Mouse (Mus musculus) heart, embryonic 11.5 days (tissue): ENCODE measurements at regions not wholly inside any gene's neighbourhood (a gene's known extent, or its start where the extent isn't known, plus 50 kb on each side); places are given as distances from the start of the nearest gene placed in this dataset.
"Not testable (repeated sequence)": the region's sequence is repeated elsewhere in the genome, so short reads cannot be mapped to it uniquely, and the experiment has no call there.

ENCODE experiments used
- ATAC-seq: fragments of 200-750 bp; cut with Nextera tagmentation; replicated peaks from 2 replicates; pipeline ENCODE4 v1.8.0; 2017; ENCODE audit warnings: moderate library complexity; ENCODE audit not compliant: insufficient number of reproducible peaks, low FRiP score, low TSS enrichment
- H3K27ac ChIP-seq: fragments of 300-500 bp; sonication (generic); 2 replicates; pipeline ENCODE4 v1.5.1; 2014; ENCODE audit warnings: mild to moderate bottlenecking, low read depth, low read length
- H3K27me3 ChIP-seq: fragments of 300-500 bp; sonication (generic); 2 replicates; pipeline ENCODE4 v1.6.1; 2014; ENCODE audit warnings: mild to moderate bottlenecking, low read length, mixed read lengths; ENCODE audit not compliant: control insufficient read depth, insufficient read depth
- H3K36me3 ChIP-seq: fragments of 300-500 bp; sonication (generic); 2 replicates; pipeline ENCODE4 v1.6.1; 2014; ENCODE audit warnings: mild to moderate bottlenecking, low read length, moderate library complexity, mixed read lengths; ENCODE audit not compliant: control insufficient read depth, insufficient read depth
- H3K4me1 ChIP-seq: fragments of 300-500 bp; sonication (generic); 2 replicates; pipeline ENCODE4 v1.6.1; 2014; ENCODE audit warnings: low read length; ENCODE audit not compliant: control insufficient read depth, insufficient read depth
- H3K4me2 ChIP-seq: fragments of 300-500 bp; sonication (generic); 2 replicates; pipeline ENCODE4 v1.6.1; 2014; ENCODE audit warnings: mild to moderate bottlenecking, moderate library complexity
- H3K4me3 ChIP-seq: fragments of 300-500 bp; sonication (generic); 2 replicates; pipeline ENCODE4 v1.5.1; 2014; ENCODE audit warnings: low read depth, low read length
- H3K9ac ChIP-seq: fragments of 300-500 bp; sonication (generic); 2 replicates; pipeline ENCODE4 v1.6.1; 2014; ENCODE audit warnings: mild to moderate bottlenecking, low read depth, low read length, moderate library complexity
- H3K9me3 ChIP-seq: fragments of 300-500 bp; sonication (generic); replicated peaks from 2 replicates; pipeline ENCODE4 v1.6.1; 2016; ENCODE audit warnings: low read length; ENCODE audit not compliant: control insufficient read depth
- WGBS: fragments of 180-500 bp; shearing (Covaris S2); extraction: QIAGEN DNeasy Blood & Tissue Kit; methylation state at CpG from one replicate; pipeline ENCODE4 v1.1.7; 2014; ENCODE audit not compliant: insufficient replicate concordance; 5-methylcytosine and 5-hydroxymethylcytosine counted together

GRCm38 (mm10) chr13:31050160-31050788, 76.3 kb downstream of the Gm5447 start:
- ATAC-seq: no peak
- no peak overlapping the region for H3K27ac ChIP-seq
- H3K9me3 ChIP-seq: no peaks in the 10 kb centered on the region
- no peaks in the 10 kb centered on the region for H3K4me1 ChIP-seq
- no peak overlapping the region for H3K4me3 ChIP-seq
- H3K36me3 ChIP-seq: no peaks in the 10 kb centered on the region
- WGBS: 73% methylated on average over 11 of the region's 11 CpGs
- no peak overlapping the region for H3K4me2 ChIP-seq
- no peak overlapping the region for H3K9ac ChIP-seq
- no peaks in the 10 kb centered on the region for H3K27me3 ChIP-seq

- not testable (repeated sequence) for H3K4me3 ChIP-seq, ATAC-seq
- WGBS: no CpG with 5 or more reads among the region's 6 CpGs
Measured at GRCm38 (mm10) chr13:31051586-31051985, 77.6 kb downstream of the Gm5447 start.

GRCm38 (mm10) chr13:31054356-31054755, 80.4 kb downstream of the Gm5447 start:
- Histone ChIP-seq H3K4me1 (no peaks in the 10 kb centered on the region), H3K27ac (no peak overlapping the region), H3K4me2 (no peak overlapping the region), H3K36me3 (no peaks in the 10 kb centered on the region), H3K9me3 (no peaks in the 10 kb centered on the region), H3K27me3 (no peaks in the 10 kb centered on the region), H3K4me3 (no peak overlapping the region), H3K9ac (no peak overlapping the region)
- no peak for ATAC-seq
- WGBS: 90% methylated on average over 8 of the region's 8 CpGs

More at GRCm38 (mm10) chr13:31051586-31051985, 77.6 kb downstream of the Gm5447 start:
- not testable (repeated sequence) for H3K27me3 ChIP-seq, H3K9me3 ChIP-seq, H3K9ac ChIP-seq, H3K4me1 ChIP-seq, H3K4me2 ChIP-seq, H3K27ac ChIP-seq, H3K36me3 ChIP-seq

GRCm38 (mm10) chr13:31055376-31056083, 81.5 kb downstream of the Gm5447 start:
- 77% methylated on average over 5 of the region's 5 CpGs for WGBS
- Histone ChIP-seq H3K27ac (no peak overlapping the region), H3K4me2 (no peak overlapping the region), H3K9me3 (no peaks in the 10 kb centered on the region), H3K9ac (no peak overlapping the region), H3K4me3 (no peak overlapping the region), H3K27me3 (no peaks in the 10 kb centered on the region), H3K4me1 (no peaks in the 10 kb centered on the region), H3K36me3 (no peaks in the 10 kb centered on the region)
- no peak for ATAC-seq

DNA sequence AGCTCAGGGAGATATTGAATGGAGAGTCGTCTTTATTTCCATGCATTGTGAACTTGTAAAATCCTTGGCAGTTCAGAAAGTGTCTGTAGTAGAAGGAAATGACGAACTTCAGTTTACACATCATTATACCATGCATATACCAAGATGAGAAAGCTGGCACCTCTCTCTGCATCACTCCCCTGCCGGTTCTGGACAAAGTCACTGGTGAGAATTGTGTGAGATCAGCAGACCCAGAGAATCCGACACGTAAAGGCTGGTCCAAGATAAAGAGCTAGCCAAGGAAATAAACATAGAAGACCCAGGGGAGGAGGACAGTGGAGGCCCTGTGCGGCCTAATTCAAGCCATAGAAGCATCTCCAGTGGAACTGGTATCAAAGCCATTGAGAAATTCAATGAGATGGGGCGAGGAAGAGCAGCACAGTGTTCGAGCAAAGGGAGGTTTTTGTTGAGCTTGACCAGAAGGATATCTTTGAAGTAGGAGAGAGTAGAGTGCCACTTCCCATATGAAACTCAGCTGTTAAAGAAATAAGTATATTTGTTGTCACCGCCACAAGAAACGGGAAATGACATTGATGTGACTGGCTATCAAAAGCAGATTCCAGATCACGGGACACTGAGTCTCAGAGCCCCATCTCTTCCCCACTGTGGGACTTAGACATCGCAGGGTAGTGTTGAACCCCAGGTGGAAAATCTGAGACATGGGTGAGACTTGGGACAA, 82.3 kb downstream of the Gm5447 start:
- Histone ChIP-seq H3K36me3 (no peaks in the 10 kb centered on the region), H3K27ac (no peak overlapping the region)
- WGBS: 77% methylated on average over 12 of the region's 12 CpGs

DNA sequence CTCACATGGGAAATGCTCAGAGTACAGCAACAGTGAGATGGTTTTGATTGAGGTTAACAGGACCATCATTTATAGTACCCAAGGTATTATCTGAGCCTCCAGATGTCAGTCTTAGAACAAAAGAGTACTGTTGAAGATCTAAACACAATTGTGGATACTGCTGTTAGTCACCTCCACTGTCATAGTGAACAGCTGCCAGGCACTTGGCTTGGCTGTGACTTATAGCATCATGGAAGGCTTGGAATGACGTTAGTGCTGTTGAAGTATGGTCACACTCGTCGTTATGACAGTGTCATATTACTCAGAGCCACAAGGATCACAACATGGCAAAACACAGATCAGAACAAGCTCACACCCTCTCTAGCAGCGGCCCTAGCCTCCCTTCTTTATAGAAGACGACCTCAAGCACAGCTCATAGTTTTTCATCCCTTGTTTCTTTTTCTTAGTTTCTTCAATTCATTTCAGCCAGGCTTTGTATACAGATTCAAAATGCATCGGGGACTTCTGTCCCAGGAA, 87.0 kb downstream of the Gm5447 start:
- Histone ChIP-seq H3K36me3 (no peaks in the 10 kb centered on the region), H3K4me1 (no peaks in the 10 kb centered on the region), H3K27ac (no peak overlapping the region), H3K9ac (no peak overlapping the region), H3K9me3 (no peaks in the 10 kb centered on the region), H3K4me2 (no peak overlapping the region), H3K4me3 (no peak overlapping the region), H3K27me3 (no peaks in the 10 kb centered on the region)
- 67% methylated on average over 6 of the region's 6 CpGs for WGBS
- ATAC-seq: no peak

More for the DNA sequence above, 82.3 kb downstream of the Gm5447 start:
- Histone ChIP-seq H3K9me3 (no peaks in the 10 kb centered on the region), H3K4me3 (no peak overlapping the region), H3K4me1 (no peaks in the 10 kb centered on the region), H3K4me2 (no peak overlapping the region), H3K27me3 (no peaks in the 10 kb centered on the region), H3K9ac (no peak overlapping the region)
- ATAC-seq: no peak

DNA sequence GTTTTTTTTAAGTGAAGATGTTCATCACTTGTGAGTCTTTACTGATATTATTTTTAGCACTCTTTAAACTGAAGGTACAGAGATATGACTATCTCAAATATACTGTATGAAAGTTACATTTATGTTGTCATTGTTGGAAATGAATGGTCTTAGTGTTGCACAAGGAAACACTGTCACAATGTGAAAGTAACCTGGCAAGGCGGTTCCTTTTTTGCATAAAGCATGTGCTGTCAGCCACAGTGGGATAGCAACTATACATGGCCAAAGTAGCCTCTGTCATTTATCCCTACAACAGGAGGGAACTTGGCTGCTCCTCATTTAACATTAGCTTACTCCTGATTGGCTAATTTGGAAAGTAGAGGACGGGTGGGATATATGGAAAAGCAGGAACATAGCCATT, 94.3 kb downstream of the Gm5447 start:
- H3K4me2 ChIP-seq: no peak overlapping the region
- no peak overlapping the region for H3K9ac ChIP-seq
- no peaks in the 10 kb centered on the region for H3K4me1 ChIP-seq
- WGBS: 66% methylated on average over 2 of the region's 2 CpGs
- no peaks in the 10 kb centered on the region for H3K9me3 ChIP-seq
- no peak for ATAC-seq
- H3K4me3 ChIP-seq: no peak overlapping the region
- no peaks in the 10 kb centered on the region for H3K27me3 ChIP-seq
- H3K36me3 ChIP-seq: no peaks in the 10 kb centered on the region
- no peak overlapping the region for H3K27ac ChIP-seq

DNA sequence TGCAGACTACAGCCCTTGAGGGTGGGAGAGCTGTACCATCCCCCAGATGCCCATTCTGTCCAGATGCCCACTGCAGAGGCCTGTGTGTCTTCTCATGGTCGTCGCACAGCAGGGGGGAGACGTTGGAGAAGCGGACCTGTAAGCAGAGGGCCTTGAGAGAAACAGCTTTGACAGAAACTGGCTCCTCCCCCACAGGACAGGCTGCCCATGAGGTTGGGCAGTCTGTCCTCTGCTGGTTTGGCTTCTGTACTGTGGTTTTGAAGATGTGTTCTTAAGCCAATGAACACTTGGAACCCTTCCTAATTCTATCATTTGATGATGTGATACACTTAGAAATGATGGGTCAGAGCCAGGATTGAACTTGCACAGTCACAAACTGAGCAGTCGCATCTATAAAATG, 102.5 kb downstream of the Gm5447 start:
- Histone ChIP-seq H3K4me2 (no peak overlapping the region), H3K4me3 (no peak overlapping the region), H3K27me3 (peaks cover 15% of the 10 kb centered on the region), H3K36me3 (no peaks in the 10 kb centered on the region), H3K27ac (no peak overlapping the region), H3K4me1 (no peaks in the 10 kb centered on the region), H3K9me3 (no peaks in the 10 kb centered on the region), H3K9ac (no peak overlapping the region)
- WGBS: 47% methylated on average over 5 of the region's 5 CpGs
- ATAC-seq: no peak
